Mouse (Mus musculus): ENCODE results near the gene Ebf3.

Gene Ebf3

GRCm38 (mm10) chr7:137313904-137314691 is at the start of gene Ebf3:
Gene Ebf3, minus strand, starts transcription at chr7:137314445.
- DNase-seq (ENCODE audit: low read depth in 1 of 2, low spot score in 2 of 2): no peak

- DNase-seq (ENCODE audit: low read depth in 1 of 2, low spot score in 2 of 2): no peak
Observed at GRCm38 (mm10) chr7:137346860-137347259, 32.6 kb upstream of the Ebf3 start.

- no peak for DNase-seq (ENCODE audit: low read depth in 1 of 2, low spot score in 2 of 2)
Observed at GRCm38 (mm10) chr7:137346068-137346467, 31.8 kb upstream of the Ebf3 start.

- no peak for DNase-seq (ENCODE audit: low read depth in 1 of 2, low spot score in 2 of 2)
Observed at GRCm38 (mm10) chr7:137333951-137334350, 19.7 kb upstream of the Ebf3 start.

GRCm38 (mm10) chr7:137322926-137323325 is 8.7 kb upstream of the Ebf3 start:
- no peak for DNase-seq (ENCODE audit: low read depth in 1 of 2, low spot score in 2 of 2)

GRCm38 (mm10) chr7:137321961-137322784 is 7.9 kb upstream of the Ebf3 start:
- no peak for DNase-seq (ENCODE audit: low read depth in 1 of 2, low spot score in 2 of 2)

- DNase-seq (ENCODE audit: low read depth in 1 of 2, low spot score in 2 of 2): no peak
Observed at GRCm38 (mm10) chr7:137321141-137321813, 7.0 kb upstream of the Ebf3 start.

- no peak for DNase-seq (ENCODE audit: low read depth in 1 of 2, low spot score in 2 of 2)
Observed at GRCm38 (mm10) chr7:137320320-137320719, 6.1 kb upstream of the Ebf3 start.

GRCm38 (mm10) chr7:137318924-137319885 is 5.0 kb upstream of the Ebf3 start:
- DNase-seq (ENCODE audit: low read depth in 1 of 2, low spot score in 2 of 2): no peak

GRCm38 (mm10) chr7:137318383-137318775 is 4.1 kb upstream of the Ebf3 start:
- no peak for DNase-seq (ENCODE audit: low read depth in 1 of 2, low spot score in 2 of 2)

GRCm38 (mm10) chr7:137317659-137318382 is 3.6 kb upstream of the Ebf3 start:
- no peak for DNase-seq (ENCODE audit: low read depth in 1 of 2, low spot score in 2 of 2)

- no peak for DNase-seq (ENCODE audit: low read depth in 1 of 2, low spot score in 2 of 2)
Observed at GRCm38 (mm10) chr7:137316926-137317658, 2.8 kb upstream of the Ebf3 start.

GRCm38 (mm10) chr7:137316181-137316925 is 2.1 kb upstream of the Ebf3 start:
- no peak for DNase-seq (ENCODE audit: low read depth in 1 of 2, low spot score in 2 of 2)

GRCm38 (mm10) chr7:137315544-137315940 is 1.3 kb upstream of the Ebf3 start:
- no peak for DNase-seq (ENCODE audit: low read depth in 1 of 2, low spot score in 2 of 2)

- no peak for DNase-seq (ENCODE audit: low read depth in 1 of 2, low spot score in 2 of 2)
Observed at GRCm38 (mm10) chr7:137314710-137315543, 682 bp upstream of the Ebf3 start.

- DNase-seq (ENCODE audit: low read depth in 1 of 2, low spot score in 2 of 2): no peak
Observed at GRCm38 (mm10) chr7:137313183-137313903, 902 bp downstream of the Ebf3 start.

- DNase-seq (ENCODE audit: low read depth in 1 of 2, low spot score in 2 of 2): no peak
Observed at GRCm38 (mm10) chr7:137312933-137313182, 1.4 kb downstream of the Ebf3 start.
